Mouse (Mus musculus): ENCODE measurements around the gene Rbbp5. TPM values are rescaled to one million over a fixed set of nuclear protein-coding genes. Genes with fewer than 3 reads are reported as not detected.
"Not testable (repeated sequence)": the region's sequence is repeated elsewhere in the genome, so short reads cannot be mapped to it uniquely, and the experiment has no call there.

Rbbp5 gene
- total RNA-seq (2021), result 10 to 100 TPM; 29.4 to 37.4 TPM

DNA sequence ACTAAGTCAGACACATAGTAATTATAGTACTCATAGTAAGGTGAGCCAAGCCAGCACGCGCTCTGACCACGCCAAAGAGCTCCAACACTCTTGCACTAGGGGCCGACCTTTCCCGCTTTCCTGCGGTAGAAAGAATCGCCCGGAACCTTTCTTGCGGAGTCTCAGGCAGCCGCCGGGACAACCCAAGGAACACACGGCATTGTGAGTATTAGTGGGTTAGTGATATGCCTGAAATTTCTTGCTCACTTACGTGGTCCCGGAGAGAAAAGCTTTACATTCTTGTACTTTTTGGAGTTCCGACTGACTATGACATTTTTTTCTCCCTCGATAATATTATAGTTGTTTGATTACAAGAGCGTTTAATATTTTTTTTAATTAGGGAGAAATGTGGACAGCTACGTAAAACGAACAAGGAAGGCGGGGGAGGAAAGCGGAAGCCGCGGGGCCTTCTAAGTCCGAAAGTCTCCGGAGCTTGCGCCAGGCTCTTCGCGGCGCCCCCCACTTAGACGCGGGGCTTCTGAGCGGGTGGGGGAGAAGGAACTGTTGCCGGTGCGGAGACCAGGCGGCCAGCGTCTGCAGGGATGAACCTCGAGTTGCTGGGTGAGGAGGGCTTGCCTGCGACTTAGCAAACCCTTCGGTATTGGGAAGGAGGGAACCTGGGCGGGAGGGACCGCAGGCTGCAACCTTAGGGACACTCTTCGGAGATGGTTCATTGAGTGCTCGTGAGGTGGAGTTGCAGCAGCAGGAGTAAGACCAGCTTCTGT, at the start of gene Rbbp5:
TSS of gene Rbbp5 (plus strand) at position 438 of the 764 bp plus-strand sequence.
- intact Hi-C loops (cut with DNase I), result loop anchor here (10.0 kb wide), 1 partner anchor 112 kb away; no protein-coding TSS in a partner anchor
- DNase-seq (ENCODE audit: extremely low spot score in 1 of 2, low spot score in 2 of 2), result peak; percentile 88 to 89

DNA sequence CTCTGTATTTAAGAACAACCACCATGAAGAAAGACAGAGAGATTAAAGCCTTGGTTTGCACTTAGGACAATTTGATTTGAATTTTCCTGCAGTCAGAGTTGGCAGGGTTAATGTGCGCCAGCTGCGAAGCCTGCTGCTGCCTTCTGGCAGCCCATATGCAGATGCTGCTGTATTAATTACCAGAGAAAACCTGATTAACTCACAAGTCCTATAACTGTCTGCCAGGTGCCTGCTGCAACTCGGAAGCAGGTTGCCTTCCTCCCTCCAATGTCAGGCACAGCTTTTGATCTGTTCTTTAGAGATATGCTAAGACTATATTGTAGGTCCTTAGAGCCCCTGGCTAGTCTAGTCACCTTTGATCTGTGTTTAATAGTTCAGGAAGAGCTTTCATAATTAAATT, 46.3 kb upstream of the Rbbp5 start:
- no peak for DNase-seq (ENCODE audit: extremely low spot score in 1 of 2, low spot score in 2 of 2)
- intact Hi-C loops (cut with DNase I), result loop anchor here (5.0 kb wide), 1 partner anchor 39 kb away; the partner anchor contains the start of gene Tmcc2

DNA sequence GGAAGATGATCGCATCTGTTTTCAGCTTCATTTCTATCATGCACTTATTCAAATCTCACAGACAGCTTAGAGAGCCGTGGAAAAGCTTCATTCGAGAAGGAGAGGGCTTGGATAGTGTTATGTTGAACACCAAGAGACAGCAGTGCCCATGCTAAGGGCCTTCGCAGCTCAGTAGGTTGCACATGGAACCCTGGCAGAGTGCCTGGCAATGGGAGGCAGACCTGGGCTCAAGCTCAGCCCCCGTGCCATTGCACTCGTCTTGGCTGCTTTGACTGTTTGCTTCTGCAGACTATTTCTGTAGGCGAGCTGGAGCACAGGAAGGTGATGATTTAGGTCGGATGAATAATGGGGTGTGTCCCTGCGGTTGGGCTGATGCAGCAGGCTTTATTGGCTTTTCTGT, 45.4 kb upstream of the Rbbp5 start:
- DNase-seq (ENCODE audit: extremely low spot score in 1 of 2, low spot score in 2 of 2), result peak; percentile 22 to 41
- intact Hi-C loops (cut with DNase I), result loop anchor here (5.0 kb wide), 1 partner anchor 39 kb away; the partner anchor contains the start of gene Tmcc2

DNA sequence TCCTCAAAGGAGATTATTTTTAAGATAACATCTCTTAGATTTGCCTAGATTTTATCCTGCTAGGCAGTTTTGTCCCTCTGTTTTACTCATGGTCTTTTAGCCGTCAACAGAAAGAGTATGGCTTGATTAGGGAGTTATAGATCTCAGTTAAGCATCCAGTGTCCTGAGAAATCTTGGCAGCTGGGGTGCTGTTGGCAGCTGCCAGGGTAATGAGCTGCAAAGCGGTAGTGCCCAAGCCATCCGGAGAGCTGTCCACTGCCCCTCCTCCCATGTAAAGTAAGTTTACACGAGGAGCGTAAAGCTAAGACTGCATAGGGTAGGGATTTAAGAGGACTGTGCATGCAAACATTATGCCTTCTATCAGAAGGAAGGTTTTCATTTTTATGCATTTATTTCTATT, 43.8 kb upstream of the Rbbp5 start:
- no peak for DNase-seq (ENCODE audit: extremely low spot score in 1 of 2, low spot score in 2 of 2)
- intact Hi-C loops (cut with DNase I), result loop anchor here (5.0 kb wide), 1 partner anchor 41 kb away; the partner anchor contains the start of gene Tmcc2

DNA sequence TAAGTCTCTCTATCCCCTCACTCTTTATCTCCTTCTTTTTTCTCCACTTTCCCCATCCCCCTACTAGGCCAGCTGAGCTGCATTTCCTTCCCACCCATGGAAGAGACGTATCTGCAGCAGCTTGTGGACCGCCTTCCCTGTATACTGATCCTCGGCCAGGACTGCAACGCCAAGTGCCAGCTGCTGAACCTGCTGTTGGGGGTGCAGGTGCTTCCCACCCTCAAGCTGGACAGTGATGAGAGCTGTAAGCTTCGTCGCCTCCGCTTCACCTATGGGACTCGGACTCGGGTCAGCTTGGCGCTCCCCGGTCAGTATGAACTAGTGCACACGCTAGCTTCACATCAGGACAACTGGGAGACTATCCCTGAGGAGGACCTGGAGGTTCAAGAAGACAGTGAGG, 43.1 kb upstream of the Rbbp5 start:
- DNase-seq (ENCODE audit: extremely low spot score in 1 of 2, low spot score in 2 of 2), result no peak
- intact Hi-C loops (cut with DNase I), result loop anchor here (5.0 kb wide), 1 partner anchor 42 kb away; the partner anchor contains the start of gene Tmcc2

DNA sequence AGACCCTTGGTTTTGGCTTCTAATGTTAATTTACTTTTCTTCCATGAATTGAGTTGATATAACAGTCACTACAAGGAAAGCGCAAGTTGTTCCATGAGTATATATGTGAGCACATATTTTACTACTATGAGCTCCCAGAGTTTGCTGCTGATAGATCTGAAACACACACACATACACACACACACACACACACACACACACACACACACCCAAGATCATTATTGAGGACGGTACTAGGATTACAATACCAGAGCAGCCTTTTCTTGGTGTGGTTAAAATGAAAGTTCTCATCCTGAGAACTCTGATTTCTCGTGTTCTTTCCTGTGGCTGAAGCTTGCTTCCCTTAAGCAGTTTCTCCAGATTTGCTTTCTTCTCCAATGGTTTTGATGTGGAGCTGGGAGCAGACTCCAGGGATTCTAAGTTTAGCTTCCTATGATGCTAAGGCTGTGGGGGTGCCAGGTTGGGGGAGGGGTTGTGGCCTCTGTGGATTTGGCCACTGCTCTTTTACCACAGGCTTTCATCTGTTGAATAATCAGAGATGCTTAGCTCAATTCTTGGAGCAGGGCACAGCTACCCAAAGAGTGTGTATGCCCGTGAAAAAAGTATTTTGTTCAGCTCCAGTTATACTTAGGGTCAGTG, 40.7 kb upstream of the Rbbp5 start:
- DNase-seq (ENCODE audit: extremely low spot score in 1 of 2, low spot score in 2 of 2), result no peak
- intact Hi-C loops (cut with DNase I), result no loop called here

DNA sequence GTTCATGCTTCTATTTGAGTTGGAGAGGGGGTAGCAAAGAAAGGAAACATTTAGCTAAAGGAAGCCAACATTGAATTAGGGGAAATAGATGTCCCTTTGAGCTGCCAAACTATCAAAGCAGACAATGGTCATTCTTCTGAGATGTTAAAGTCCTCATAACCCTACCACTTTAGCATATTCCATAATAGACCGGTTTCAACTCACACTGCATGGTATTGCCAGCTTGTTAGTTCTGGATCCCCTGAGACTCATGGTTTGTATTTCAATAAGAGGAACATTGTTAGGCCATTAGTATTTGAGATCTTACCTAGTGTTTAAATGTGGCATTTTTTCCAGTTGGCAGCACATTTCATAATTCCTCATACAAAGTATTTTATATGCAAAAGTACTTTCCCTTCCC, 40.2 kb upstream of the Rbbp5 start:
- DNase-seq (ENCODE audit: extremely low spot score in 1 of 2, low spot score in 2 of 2), result no peak
- intact Hi-C loops (cut with DNase I), result no loop called here

DNA sequence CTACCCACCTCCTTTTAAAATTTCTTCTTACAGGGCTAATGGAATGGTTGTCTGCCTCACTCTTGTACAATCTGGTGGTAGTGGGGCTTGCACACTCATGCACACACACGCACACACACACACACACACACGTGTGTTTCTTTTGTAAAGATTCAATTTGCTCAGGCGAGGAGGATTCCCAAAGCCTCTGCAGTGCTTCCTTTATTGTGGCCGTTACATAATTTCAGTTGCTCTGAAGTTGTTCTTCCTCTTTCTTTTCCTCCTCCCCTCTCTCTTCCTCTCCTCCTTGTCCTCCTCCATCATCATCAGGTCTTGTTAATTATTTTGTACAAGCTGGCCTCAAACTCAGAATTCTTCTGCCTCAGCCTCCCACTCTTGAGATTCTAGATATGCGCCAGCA, 39.8 kb upstream of the Rbbp5 start:
- no peak for DNase-seq (ENCODE audit: extremely low spot score in 1 of 2, low spot score in 2 of 2)
- intact Hi-C loops (cut with DNase I), result no loop called here

DNA sequence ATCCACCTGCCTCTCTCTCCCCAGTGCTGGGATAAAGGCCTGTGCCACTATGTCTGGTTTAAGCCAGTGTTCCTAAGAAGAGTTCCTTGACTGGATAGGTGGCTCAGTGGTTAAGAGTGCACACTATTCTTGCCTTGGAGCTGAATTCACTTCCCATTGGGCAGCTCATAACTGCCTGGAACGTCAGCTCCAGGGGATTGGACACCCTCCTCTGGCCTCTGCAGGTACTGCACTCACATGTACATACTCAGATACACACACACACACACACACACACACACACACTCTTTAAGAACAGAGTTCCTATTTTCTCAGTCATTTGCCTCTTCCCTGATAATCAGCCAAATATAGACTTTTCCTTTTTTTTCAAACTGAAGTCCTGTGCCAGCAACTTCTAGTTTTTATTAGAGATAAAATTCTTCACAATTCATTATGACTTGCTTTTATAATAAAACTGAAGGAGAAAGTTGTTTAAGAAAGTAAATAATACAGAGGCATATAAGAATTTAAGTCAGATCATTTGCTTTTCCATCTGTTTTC, 36.2 kb upstream of the Rbbp5 start:
- no peak for DNase-seq (ENCODE audit: extremely low spot score in 1 of 2, low spot score in 2 of 2)
- intact Hi-C loops (cut with DNase I), result no loop called here

DNA sequence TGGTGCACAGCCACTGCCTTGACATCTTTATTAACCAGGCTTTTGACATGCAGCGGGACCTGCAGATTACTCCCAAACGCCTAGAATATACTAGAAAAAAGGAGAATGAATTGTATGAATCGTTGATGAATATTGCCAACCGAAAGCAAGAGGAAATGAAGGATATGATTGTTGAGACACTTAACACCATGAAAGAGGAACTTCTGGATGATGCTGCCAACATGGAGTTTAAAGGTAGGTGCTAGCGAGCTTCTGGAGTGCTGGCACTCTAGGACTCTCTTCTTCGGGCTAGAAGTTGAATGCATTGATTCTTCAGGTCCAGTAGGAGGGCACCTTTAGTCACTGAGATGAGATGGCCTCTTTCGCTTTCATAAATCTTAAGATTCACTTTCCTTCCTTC, 27.4 kb upstream of the Rbbp5 start:
- no peak for DNase-seq (ENCODE audit: extremely low spot score in 1 of 2, low spot score in 2 of 2)
- intact Hi-C loops (cut with DNase I), result no loop called here

DNA sequence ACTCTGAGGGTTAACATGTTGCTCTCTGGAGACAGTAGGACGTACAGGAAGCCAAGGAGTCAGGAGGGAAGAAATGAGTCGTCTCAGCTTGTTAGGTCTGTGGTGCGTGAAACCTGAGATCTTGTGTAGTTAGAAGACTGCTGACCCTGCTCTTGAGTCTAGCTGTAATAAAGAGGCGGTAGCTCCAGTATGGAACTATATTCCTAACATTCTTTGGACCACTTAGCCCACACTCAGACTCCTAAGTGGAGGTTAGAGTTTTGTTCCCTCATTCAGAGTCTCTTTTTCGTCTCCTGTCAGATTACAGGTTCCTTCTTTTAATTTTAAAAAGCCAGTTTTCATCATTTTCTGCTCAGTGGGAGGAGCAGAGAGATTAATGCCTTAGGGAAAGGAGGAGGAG, 12.5 kb upstream of the Rbbp5 start:
- DNase-seq (ENCODE audit: extremely low spot score in 1 of 2, low spot score in 2 of 2), result no peak
- intact Hi-C loops (cut with DNase I), result no loop called here

DNA sequence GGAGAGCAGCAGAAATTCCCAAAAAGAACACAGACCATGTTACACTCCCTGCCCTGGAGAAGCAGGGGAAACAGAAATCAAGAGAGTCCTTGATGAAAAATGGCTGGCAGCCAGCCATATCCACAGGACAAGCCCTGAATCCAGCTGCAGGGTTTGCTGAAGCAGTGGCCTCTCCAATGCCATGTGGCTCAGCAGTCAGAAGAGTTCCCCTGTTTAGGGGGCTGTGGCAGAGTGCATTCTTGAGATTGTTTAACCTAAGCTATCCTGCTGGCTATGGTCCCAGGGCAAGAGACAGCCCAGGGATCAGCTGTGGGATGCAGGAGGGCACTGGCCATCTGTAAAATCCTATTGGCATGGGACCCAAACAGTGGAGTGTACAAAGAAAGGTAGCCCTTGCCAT, 8.2 kb upstream of the Rbbp5 start:
- DNase-seq (ENCODE audit: extremely low spot score in 1 of 2, low spot score in 2 of 2), result no peak
- intact Hi-C loops (cut with DNase I), result no loop called here

DNA sequence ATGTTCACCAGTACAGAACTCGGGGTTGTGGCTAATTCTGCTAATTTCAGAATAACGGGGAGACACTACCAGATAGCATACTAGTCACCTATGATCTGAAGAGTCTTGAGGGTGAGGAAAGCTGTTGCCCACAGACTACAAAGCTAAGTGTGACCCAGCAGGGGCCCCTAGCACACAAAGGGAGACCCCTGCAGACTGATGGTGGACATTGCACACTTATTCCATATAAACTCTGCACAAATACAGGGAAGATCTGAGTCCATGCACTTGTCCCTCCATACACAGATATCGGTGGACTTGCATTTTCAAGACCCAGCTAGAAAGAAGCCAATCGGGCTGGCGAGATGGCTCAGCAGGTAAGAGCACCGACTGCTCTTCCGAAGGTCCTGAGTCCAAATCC, 7.6 kb upstream of the Rbbp5 start:
- DNase-seq (ENCODE audit: extremely low spot score in 1 of 2, low spot score in 2 of 2), result no peak
- intact Hi-C loops (cut with DNase I), result no loop called here

DNA sequence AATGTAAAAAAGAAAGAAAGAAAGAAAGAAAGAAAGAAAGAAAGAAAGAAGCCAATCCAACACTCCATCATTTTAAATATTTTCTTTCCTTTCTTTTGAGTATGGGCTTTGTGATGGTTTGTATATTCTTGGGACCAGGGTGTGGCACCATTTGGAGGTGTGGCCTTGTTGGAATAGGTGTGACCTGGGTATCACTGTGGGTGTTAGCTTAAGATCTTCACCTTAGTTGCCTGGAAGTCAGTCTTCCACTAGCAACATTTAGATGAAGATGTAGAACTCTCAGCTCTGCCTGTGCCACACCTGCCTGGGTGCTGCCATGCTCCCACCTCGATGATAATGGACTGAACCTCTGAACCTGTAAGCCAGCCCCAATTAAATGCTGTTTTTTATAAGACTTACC, 7.1 kb upstream of the Rbbp5 start:
- intact Hi-C loops (cut with DNase I), result loop anchor here (10.0 kb wide), 1 partner anchor 105 kb away; no protein-coding TSS in a partner anchor
- not testable (repeated sequence) for DNase-seq (ENCODE audit: extremely low spot score in 1 of 2, low spot score in 2 of 2)

DNA sequence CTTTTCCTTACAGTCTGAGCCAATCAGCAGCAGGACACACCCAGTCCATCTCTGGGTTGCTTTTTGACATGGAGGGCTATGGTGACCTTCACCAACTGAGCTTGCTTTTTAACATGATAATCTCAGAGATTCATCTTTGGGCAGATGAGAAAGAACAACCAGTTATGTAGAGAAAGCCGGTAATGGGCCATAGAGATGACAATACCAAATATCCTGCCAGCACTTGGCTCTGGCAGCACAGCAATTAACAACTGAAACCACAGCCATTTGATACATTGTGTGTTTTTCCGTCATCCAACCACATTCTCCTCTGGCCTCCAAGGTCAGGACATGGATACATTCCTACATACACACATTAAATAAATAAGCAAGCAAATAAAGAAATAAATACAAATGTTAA, 6.1 kb upstream of the Rbbp5 start:
- intact Hi-C loops (cut with DNase I), result loop anchor here (10.0 kb wide), 1 partner anchor 106 kb away; no protein-coding TSS in a partner anchor
- no peak for DNase-seq (ENCODE audit: extremely low spot score in 1 of 2, low spot score in 2 of 2)

DNA sequence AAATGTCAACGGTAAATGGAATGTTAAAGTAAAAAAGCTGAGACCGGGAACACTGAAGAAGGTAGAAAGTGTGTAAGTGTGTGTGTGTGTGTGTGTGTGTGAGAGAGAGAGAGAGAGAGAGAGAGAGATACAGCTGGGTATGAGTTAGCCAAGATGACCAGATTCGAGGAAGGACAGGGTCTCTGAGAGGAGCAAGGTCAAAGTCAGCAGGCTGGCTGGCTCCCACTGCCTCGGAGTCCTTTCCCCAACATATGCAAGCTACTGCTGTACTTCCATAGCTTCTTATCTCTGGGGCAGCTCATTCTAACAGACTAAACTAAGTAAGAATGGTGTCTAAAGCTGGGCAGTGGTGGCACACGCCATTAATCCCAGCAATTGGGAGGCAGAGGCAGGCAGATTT, 5.7 kb upstream of the Rbbp5 start:
- no peak for DNase-seq (ENCODE audit: extremely low spot score in 1 of 2, low spot score in 2 of 2)
- intact Hi-C loops (cut with DNase I), result loop anchor here (10.0 kb wide), 1 partner anchor 107 kb away; no protein-coding TSS in a partner anchor

DNA sequence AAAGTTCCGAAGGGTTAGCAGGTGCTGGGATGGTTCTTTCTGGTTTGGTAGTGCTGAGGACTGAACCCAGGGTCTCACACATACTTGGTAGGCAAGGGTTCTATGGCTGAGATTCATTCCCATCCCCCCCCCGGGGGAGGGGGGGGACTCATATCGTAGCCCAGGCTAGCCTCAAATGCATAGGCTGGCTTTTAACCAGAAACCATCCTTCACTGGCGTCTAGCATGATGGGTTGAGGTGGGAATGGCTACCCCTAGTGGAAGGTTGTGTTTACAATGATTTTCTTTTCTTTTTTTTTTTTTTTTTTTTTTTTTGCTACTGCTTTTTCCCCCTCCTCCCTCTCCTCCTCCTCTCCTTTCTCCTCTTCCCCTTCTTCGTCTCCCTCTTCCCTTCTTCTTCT, 4.6 kb upstream of the Rbbp5 start:
- intact Hi-C loops (cut with DNase I), result loop anchor here (10.0 kb wide), 1 partner anchor 108 kb away; no protein-coding TSS in a partner anchor
- no peak for DNase-seq (ENCODE audit: extremely low spot score in 1 of 2, low spot score in 2 of 2)

DNA sequence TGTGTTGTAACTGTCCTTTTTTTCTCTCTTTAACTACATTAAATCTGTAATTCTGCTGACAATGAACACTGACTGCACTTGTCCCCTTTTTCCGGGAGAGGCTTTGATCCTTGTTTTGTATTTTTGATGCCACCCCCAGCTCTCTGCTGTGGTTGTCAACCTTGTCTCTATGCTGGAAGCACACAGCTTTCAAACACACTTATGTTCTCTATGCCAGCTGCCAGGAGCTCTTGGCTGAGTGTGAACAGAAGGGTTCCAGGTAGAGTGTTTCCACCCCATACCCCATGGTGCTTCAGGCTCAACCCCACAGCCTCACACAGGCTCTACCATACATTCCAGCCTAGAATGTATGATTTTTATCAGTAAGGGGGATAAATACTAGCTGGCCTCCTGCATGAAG, 2.7 kb upstream of the Rbbp5 start:
- no peak for DNase-seq (ENCODE audit: extremely low spot score in 1 of 2, low spot score in 2 of 2)
- intact Hi-C loops (cut with DNase I), result loop anchor here (10.0 kb wide), 1 partner anchor 110 kb away; no protein-coding TSS in a partner anchor

DNA sequence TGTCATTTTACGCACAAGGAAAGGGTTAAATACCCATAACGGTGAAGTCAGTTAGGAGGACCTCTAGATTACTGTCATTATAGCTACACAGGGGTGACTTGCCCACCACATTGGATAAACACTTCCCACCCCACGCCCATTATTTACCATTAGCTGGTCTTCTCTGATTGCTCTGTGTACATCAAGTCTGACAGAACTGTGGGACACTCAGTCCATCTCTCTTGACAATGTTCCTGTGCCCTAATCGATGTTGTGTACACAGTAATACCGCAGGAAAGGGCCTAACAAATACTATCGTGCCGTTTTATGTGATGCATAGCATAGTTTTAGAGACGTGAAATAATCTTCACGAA, 614 bp upstream of the Rbbp5 start:
- no peak for DNase-seq (ENCODE audit: extremely low spot score in 1 of 2, low spot score in 2 of 2)
- intact Hi-C loops (cut with DNase I), result loop anchor here (10.0 kb wide), 1 partner anchor 112 kb away; no protein-coding TSS in a partner anchor

DNA sequence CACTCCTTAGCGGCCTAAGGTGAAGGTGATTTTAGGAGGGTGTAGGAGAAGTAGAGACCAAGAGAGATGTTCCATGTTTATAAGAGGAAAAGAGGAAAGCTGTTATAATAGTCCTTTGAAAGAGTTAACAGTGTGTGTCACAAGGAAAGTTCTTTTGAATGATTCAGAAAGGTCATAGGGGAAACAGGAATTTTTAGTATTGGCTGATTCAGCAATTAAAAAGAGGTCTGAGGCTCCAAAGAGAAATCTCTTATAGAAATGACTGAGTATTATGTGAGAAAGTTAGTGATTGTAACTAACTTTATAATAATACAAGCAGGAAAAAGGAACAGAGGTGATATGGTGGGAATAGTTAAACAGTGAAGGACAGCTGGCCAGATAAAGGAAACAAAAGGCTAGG, 2.3 kb downstream of the Rbbp5 start:
- intact Hi-C loops (cut with DNase I), result loop anchor here (10.0 kb wide), 1 partner anchor 115 kb away; no protein-coding TSS in a partner anchor
- no peak for DNase-seq (ENCODE audit: extremely low spot score in 1 of 2, low spot score in 2 of 2)

All from left cerebral cortex, postnatal 10 days (tissue).